Mouse (Mus musculus) lung, embryonic 15.5 days (tissue): Measurements from ENCODE around the gene Pard3. TPM values are rescaled to one million over a fixed set of nuclear protein-coding genes. Genes with fewer than 3 reads are reported as not detected.

Source experiments
- ATAC-seq: fragments of 200-750 bp; cut with Nextera tagmentation; 2 replicates; pipeline ENCODE4 v1.8.0; 2017; ENCODE audit warnings: moderate number of reproducible peaks, borderline replicate concordance; ENCODE audit not compliant: low FRiP score, low TSS enrichment; ENCODE audit errors: extremely low read depth
- H3K27ac ChIP-seq: fragments of 300-500 bp; sonication (generic); 2 replicates; pipeline ENCODE4 v1.5.1; 2015; ENCODE audit warnings: moderate library complexity, mild to moderate bottlenecking, inconsistent platforms
- H3K27me3 ChIP-seq: fragments of 300-500 bp; sonication (generic); 2 replicates; pipeline ENCODE4 v1.6.1; 2015; ENCODE audit warnings: inconsistent platforms
- H3K36me3 ChIP-seq: fragments of 300-500 bp; sonication (generic); 2 replicates; pipeline ENCODE4 v1.6.1; 2015; ENCODE audit warnings: inconsistent platforms
- H3K4me1 ChIP-seq: fragments of 300-500 bp; sonication (generic); 2 replicates; pipeline ENCODE4 v1.6.1; 2015; ENCODE audit warnings: inconsistent platforms
- H3K4me2 ChIP-seq: fragments of 300-500 bp; sonication (generic); 2 replicates; pipeline ENCODE4 v1.6.1; 2015; ENCODE audit warnings: inconsistent platforms, mild to moderate bottlenecking, moderate library complexity
- H3K4me3 ChIP-seq: fragments of 300-500 bp; sonication (generic); 2 replicates; pipeline ENCODE4 v1.5.1; 2015; ENCODE audit warnings: mild to moderate bottlenecking, inconsistent platforms
- H3K9ac ChIP-seq: fragments of 300-500 bp; sonication (generic); 2 replicates; pipeline ENCODE4 v1.6.1; 2015; ENCODE audit warnings: inconsistent platforms
- H3K9me3 ChIP-seq: fragments of 300-500 bp; sonication (generic); 2 replicates; pipeline ENCODE4 v1.6.1; 2016; ENCODE audit warnings: inconsistent platforms
- WGBS: fragments of 180-500 bp; shearing (Covaris S2); methylation state at CpG from one replicate; pipeline ENCODE4 v1.1.7; 2015; 5-methylcytosine and 5-hydroxymethylcytosine counted together
- polyA plus RNA-seq: library from polyadenylated mRNA; unstranded; fragments of >200 nt; fragmentation: Nextera tagmentation; extraction: Ambion mirVana; gene quantifications from 2 replicates; pipeline ENCODE4 v1.2.1, GENCODE M21; 2015

Pard3 gene
- polyA plus RNA-seq, 1 experiment from 2014 or later, result 21.9 TPM

DNA sequence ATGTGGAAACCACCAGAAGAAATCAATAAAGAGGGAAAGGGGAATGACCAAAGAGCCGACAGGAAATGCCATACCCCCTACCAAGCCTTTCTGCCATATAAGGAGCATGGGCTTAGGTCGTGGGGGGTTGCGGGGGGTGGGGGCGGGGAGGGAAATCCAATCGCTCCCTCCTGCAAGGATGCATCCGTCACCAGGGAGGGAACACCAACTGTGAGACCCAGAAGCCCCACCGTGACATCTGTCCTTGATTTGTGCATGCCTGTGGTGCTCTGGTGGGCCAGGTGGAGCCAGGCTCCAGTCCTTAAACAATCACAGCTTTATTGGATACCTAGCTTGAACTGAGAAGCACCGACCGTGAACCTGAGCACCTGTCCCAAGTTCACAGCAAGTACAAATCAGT lies 24.7 kb downstream of the Pard3 start:
- ATAC-seq, result no peak
- Histone ChIP-seq H3K36me3 (no peaks in the 10 kb centered on the region), H3K4me1 (peaks cover 51% of the 10 kb centered on the region), H3K9ac (no peak overlapping the region), H3K4me3 (no peak overlapping the region), H3K27me3 (no peaks in the 10 kb centered on the region), H3K9me3 (no peaks in the 10 kb centered on the region), H3K27ac (no peak overlapping the region), H3K4me2 (no peak overlapping the region)
- 12% methylated on average over 9 of the region's 9 CpGs for WGBS

GRCm38 (mm10) chr8:127089021-127089420 lies 25.3 kb downstream of the Pard3 start:
- H3K9ac ChIP-seq, result no peak overlapping the region
- no peak overlapping the region for H3K4me2 ChIP-seq
- no peak overlapping the region for H3K4me3 ChIP-seq
- peaks cover 47% of the 10 kb centered on the region for H3K4me1 ChIP-seq
- H3K27me3 ChIP-seq, result no peaks in the 10 kb centered on the region
- H3K27ac ChIP-seq, result no peak overlapping the region
- ATAC-seq, result no peak
- H3K36me3 ChIP-seq, result no peaks in the 10 kb centered on the region
- no peaks in the 10 kb centered on the region for H3K9me3 ChIP-seq
- WGBS, result 45% methylated on average over 8 of the region's 8 CpGs

DNA sequence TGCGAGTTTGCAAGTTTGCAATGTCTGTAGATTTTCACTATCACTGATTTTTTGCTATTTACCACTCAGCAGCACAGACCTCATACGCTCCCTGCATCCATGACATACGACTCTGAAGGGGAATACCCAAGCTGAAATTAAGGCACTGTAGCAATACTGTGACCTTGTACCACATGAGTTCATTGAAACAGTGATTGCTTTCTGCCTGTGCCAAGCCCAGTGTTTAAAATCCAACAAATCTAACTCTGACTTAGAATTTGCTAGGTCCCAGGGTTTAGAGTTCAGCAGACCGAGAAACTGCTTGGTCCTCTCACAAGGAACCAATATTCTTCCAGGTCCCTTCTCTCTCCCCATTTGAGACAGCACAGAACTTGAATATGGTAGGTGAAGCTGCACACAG lies 26.7 kb downstream of the Pard3 start:
- 83% methylated on average over 4 of the region's 4 CpGs for WGBS
- peaks cover 41% of the 10 kb centered on the region for H3K4me1 ChIP-seq
- no peak for ATAC-seq

GRCm38 (mm10) chr8:127091936-127092335 lies 28.2 kb downstream of the Pard3 start:
- Histone ChIP-seq H3K4me3 (no peak overlapping the region), H3K9ac (no peak overlapping the region), H3K4me2 (no peak overlapping the region), H3K27ac (no peak overlapping the region), H3K9me3 (no peaks in the 10 kb centered on the region), H3K27me3 (no peaks in the 10 kb centered on the region), H3K4me1 (peaks cover 45% of the 10 kb centered on the region), H3K36me3 (no peaks in the 10 kb centered on the region)
- WGBS, result 85% methylated on average over 3 of the region's 3 CpGs
- no peak for ATAC-seq

More for the DNA sequence above, 26.7 kb downstream of the Pard3 start:
- H3K4me3 ChIP-seq, result no peak overlapping the region
- H3K27me3 ChIP-seq, result no peaks in the 10 kb centered on the region
- no peak overlapping the region for H3K27ac ChIP-seq
- H3K9me3 ChIP-seq, result no peaks in the 10 kb centered on the region
- no peak overlapping the region for H3K4me2 ChIP-seq
- no peak overlapping the region for H3K9ac ChIP-seq
- H3K36me3 ChIP-seq, result no peaks in the 10 kb centered on the region

GRCm38 (mm10) chr8:127092383-127093112 lies 28.9 kb downstream of the Pard3 start:
- H3K4me3 ChIP-seq, result no peak overlapping the region
- H3K27ac ChIP-seq, result peak overlapping the region; percentile 20; the same call in 1 of the 2 replicates
- peak overlapping the region; percentile 26; the same call in 1 of the 2 replicates for H3K4me2 ChIP-seq
- H3K36me3 ChIP-seq, result no peaks in the 10 kb centered on the region
- WGBS, result 19% methylated on average over 10 of the region's 10 CpGs
- H3K9me3 ChIP-seq, result no peaks in the 10 kb centered on the region
- no peaks in the 10 kb centered on the region for H3K27me3 ChIP-seq
- ATAC-seq, result peak; percentile 75; the same call in 1 of the 2 replicates
- H3K4me1 ChIP-seq, result peaks cover 40% of the 10 kb centered on the region
- no peak overlapping the region for H3K9ac ChIP-seq

DNA sequence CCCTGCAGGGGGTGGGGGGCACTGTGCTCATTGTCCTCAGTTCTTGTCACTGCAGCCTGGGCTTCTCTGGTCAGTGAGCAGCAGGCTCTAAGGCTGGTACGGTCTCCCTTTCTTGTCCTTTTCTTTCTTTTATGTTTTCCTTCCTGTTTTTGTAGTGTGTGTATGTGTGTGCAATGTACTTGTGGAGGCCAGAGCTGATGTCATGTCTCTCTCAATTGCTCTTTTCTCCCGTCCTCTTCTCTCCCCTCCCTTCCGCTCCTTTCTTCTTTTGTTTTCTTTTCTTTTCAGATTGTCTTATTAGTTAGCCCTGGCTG lies 29.4 kb downstream of the Pard3 start:
- Histone ChIP-seq H3K4me2 (peak overlapping the region; percentile 26; the same call in 1 of the 2 replicates), H3K4me3 (no peak overlapping the region), H3K4me1 (peaks cover 35% of the 10 kb centered on the region), H3K36me3 (no peaks in the 10 kb centered on the region), H3K27ac (peak overlapping the region; percentile 20; the same call in 1 of the 2 replicates), H3K9ac (no peak overlapping the region), H3K9me3 (no peaks in the 10 kb centered on the region), H3K27me3 (no peaks in the 10 kb centered on the region)
- no peak; the same call in 1 of the 2 replicates for ATAC-seq
- 41% methylated on average over 3 of the region's 3 CpGs for WGBS

- Histone ChIP-seq H3K9ac (no peak overlapping the region), H3K27me3 (no peaks in the 10 kb centered on the region), H3K4me2 (no peak overlapping the region), H3K4me3 (no peak overlapping the region), H3K27ac (no peak overlapping the region), H3K9me3 (no peaks in the 10 kb centered on the region), H3K36me3 (no peaks in the 10 kb centered on the region), H3K4me1 (peaks cover 31% of the 10 kb centered on the region)
- WGBS, result 60% methylated on average over 7 of the region's 7 CpGs
- ATAC-seq, result no peak
Observed at GRCm38 (mm10) chr8:127095763-127096162, 32.1 kb downstream of the Pard3 start.

- Histone ChIP-seq H3K4me3 (no peak overlapping the region), H3K27ac (no peak overlapping the region), H3K4me1 (peaks cover 13% of the 10 kb centered on the region), H3K9ac (no peak overlapping the region), H3K9me3 (no peaks in the 10 kb centered on the region), H3K36me3 (no peaks in the 10 kb centered on the region), H3K27me3 (no peaks in the 10 kb centered on the region), H3K4me2 (no peak overlapping the region)
- 45% methylated on average over 1 of the region's 1 CpGs for WGBS
- no peak for ATAC-seq
Observed at GRCm38 (mm10) chr8:127099439-127100090, 35.9 kb downstream of the Pard3 start.

DNA sequence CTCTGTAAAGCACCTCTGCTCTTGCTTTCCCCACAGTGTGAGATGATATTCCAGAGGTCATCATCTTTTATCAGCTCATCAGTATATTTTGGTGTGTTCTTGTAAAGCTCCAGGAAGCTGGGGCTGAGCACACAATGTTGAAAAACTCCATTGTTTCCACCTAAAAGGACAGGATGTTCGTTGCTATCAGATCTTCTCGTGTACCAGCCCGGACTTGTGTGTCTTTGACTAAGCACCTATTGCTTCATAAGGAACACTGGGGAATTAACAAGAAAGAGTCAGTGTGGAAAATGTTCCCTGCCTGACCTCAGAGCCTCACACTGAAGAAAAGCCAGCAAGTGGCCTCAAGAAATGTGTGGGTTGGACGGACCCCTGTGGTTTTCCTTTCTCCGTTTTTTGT lies 39.6 kb downstream of the Pard3 start:
- WGBS, result 69% methylated on average over 5 of the region's 5 CpGs
- Histone ChIP-seq H3K9me3 (no peaks in the 10 kb centered on the region), H3K4me2 (no peak overlapping the region), H3K27ac (no peak overlapping the region), H3K4me1 (peaks cover 7% of the 10 kb centered on the region; the same call in 1 of the 2 replicates), H3K4me3 (no peak overlapping the region), H3K36me3 (no peaks in the 10 kb centered on the region), H3K27me3 (no peaks in the 10 kb centered on the region), H3K9ac (no peak overlapping the region)
- no peak for ATAC-seq

DNA sequence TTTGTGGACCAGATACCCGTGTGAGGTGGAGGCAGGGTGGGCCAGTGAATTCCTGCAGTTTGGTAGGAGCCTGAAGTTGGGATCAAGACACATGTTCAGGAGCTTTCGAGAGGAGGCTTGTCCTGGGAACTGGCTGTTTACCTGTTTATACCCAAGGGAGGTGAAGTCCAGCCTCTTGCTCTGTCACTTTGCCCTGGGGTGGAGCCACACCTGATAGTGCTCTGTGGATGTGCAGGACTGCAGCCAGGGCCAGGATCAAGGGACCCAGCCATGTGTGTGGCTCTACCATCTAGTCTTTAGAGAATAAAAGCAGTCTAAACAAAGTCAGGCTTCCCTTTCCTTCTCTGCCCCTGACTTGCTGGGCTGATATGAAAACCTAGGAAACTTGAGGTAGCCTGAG lies 40.9 kb downstream of the Pard3 start:
- H3K27me3 ChIP-seq, result no peaks in the 10 kb centered on the region
- 63% methylated on average over 2 of the region's 2 CpGs for WGBS
- H3K27ac ChIP-seq, result no peak overlapping the region
- ATAC-seq, result no peak
- H3K4me2 ChIP-seq, result no peak overlapping the region
- H3K36me3 ChIP-seq, result no peaks in the 10 kb centered on the region
- no peak overlapping the region for H3K9ac ChIP-seq
- no peaks in the 10 kb centered on the region for H3K9me3 ChIP-seq
- H3K4me3 ChIP-seq, result no peak overlapping the region
- 0 out of 2 replicates have a peak, but pooled peaks cover 4% of the 10 kb centered on the region for H3K4me1 ChIP-seq

GRCm38 (mm10) chr8:127107928-127108327 lies 44.2 kb downstream of the Pard3 start:
- Histone ChIP-seq H3K4me1 (peaks cover 15% of the 10 kb centered on the region; the same call in 1 of the 2 replicates), H3K27ac (no peak overlapping the region), H3K9me3 (no peaks in the 10 kb centered on the region), H3K36me3 (no peaks in the 10 kb centered on the region), H3K27me3 (no peaks in the 10 kb centered on the region), H3K9ac (no peak overlapping the region), H3K4me2 (no peak overlapping the region), H3K4me3 (no peak overlapping the region)
- 40% methylated on average over 3 of the region's 3 CpGs for WGBS
- no peak for ATAC-seq

DNA sequence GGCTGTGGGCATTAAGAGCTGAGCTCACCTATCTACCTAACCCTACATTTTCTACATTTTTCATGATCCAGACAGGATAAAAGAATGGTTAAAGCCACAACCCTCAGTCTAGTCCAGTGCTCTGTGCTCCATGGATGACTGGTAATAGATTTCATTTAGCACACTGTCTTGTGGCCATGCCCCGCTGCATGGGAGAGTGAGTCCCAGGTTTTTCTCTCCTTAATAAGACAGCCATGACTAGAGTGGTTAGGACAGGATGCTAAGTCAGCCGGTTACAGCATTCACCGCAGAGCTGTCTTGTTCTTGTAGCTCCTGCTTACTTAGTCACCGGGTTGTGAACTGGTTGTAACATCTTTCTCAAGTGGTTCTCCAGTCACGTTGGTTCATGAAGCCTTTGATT lies 49.5 kb downstream of the Pard3 start:
- WGBS, result 66% methylated on average over 5 of the region's 5 CpGs
- Histone ChIP-seq H3K4me3 (no peak overlapping the region), H3K27ac (no peak overlapping the region), H3K9ac (no peak overlapping the region), H3K27me3 (no peaks in the 10 kb centered on the region), H3K4me1 (peaks cover 34% of the 10 kb centered on the region), H3K4me2 (no peak overlapping the region), H3K36me3 (no peaks in the 10 kb centered on the region), H3K9me3 (no peaks in the 10 kb centered on the region)
- ATAC-seq, result no peak
